Mouse (Mus musculus) bone marrow macrophage, adult 2 months (primary cell): ENCODE results near the gene Immp2l. TPM values are rescaled to one million over a fixed set of nuclear protein-coding genes. Genes with fewer than 3 reads are reported as not detected.
"Not testable (repeated sequence)": the region's sequence is repeated elsewhere in the genome, so short reads cannot be mapped to it uniquely, and the experiment has no call there.

Source experiments
- H3K27ac ChIP-seq: 2 replicates; pipeline ENCODE4 v1.5.1; 2012; ENCODE audit warnings: low read depth, low read length; ENCODE audit not compliant: insufficient read depth
- H3K4me1 ChIP-seq: 2 replicates; pipeline ENCODE4 v1.6.1; 2012; ENCODE audit warnings: low read length; ENCODE audit not compliant: control insufficient read depth, insufficient read depth
- H3K4me3 ChIP-seq: 2 replicates; pipeline ENCODE4 v1.5.1; 2012; ENCODE audit warnings: mild to moderate bottlenecking, low read length, moderate library complexity; ENCODE audit not compliant: insufficient read depth
- CTCF ChIP-seq: IDR thresholded peaks from 2 replicates; pipeline ENCODE4 v1.5.1; 2012; ENCODE audit warnings: low read depth, mild to moderate bottlenecking, low read length, moderate library complexity
- POLR2A ChIP-seq: IDR thresholded peaks from 2 replicates; pipeline ENCODE4 v1.6.1; 2012; ENCODE audit warnings: mild to moderate bottlenecking, low read depth, low read length, borderline replicate concordance
- polyA plus RNA-seq: library from polyadenylated mRNA; stranded (reverse); fragments of >200 nt; gene quantifications from 2 replicates; pipeline ENCODE4 v1.2.4, GENCODE M21; 2012; ENCODE audit not compliant: missing spikeins, insufficient read depth, insufficient read length

Immp2l gene
- polyA plus RNA-seq, 1 experiment, result 2.3 TPM

DNA sequence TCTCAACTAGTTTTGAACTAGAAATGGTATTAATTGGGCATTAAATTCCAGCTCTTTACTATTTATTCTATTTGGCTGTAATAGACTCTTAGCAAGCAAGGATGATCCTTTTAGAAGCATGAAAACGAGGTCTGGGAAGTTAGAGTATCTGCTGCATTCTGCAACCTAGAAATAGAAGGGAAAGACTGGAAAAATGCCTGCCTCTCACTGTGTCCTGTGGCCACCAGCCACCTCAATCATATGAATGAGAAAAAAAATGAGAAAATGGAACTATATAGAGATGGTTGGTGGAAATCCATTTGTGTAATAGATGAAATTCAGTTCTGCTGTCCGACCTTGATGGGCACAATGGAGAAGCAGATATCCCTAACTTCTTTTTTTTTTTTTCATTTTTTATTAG lies 810.8 kb downstream of the Immp2l start:
- TF ChIP-seq CTCF (no peak), POLR2A (no peak)
- Histone ChIP-seq H3K4me1 (no peaks in the 10 kb centered on the region), H3K4me3 (no peak overlapping the region), H3K27ac (no peak overlapping the region)

DNA sequence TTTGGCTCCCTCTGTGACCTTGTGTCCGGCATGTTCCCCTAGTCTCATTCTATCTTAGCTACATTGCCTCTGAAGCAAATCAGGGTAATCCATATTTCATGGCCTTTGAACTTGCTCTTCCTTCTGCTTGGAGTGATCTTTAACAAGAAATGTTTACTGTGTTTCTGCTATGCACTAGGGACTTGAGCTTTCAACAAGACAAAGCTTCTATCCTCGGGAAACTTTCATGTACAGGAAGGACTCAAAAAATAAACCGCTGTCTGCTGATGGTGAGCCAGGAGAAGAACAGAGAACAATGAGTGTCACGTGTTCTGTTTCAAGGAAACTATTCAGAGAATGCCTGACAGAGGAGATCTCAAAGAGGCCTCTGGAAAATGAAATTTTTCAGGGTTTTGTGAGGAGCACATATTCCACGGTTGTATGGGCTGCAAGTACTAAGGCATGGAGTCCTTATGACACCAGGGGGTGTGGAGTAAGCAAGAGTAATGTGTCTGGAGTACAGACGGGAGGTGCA lies 814.5 kb downstream of the Immp2l start:
- Histone ChIP-seq H3K4me1 (no peaks in the 10 kb centered on the region), H3K27ac (no peak overlapping the region), H3K4me3 (no peak overlapping the region)
- TF ChIP-seq POLR2A, result no peak
- TF ChIP-seq CTCF, result no peak

DNA sequence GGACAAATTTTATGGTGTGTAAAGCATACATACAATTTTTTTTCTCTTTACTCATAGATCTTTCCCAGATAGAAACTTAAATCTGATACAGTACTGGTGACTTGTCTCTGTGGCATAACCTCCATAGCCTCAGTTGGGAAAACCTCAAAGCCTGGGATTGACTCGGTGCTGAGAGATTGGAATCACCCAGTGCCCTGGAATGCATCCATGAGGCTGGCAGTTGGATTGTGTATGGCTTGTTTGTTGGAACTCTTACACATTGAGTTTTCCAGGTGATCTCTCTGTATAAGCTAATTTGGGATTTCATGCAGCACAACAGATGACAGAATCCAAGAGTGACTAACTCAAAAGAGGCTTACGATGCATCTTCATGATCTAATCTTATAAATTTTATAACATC lies 815.4 kb downstream of the Immp2l start:
- no peak overlapping the region for H3K4me3 ChIP-seq
- no peaks in the 10 kb centered on the region for H3K4me1 ChIP-seq
- no peak overlapping the region for H3K27ac ChIP-seq
- TF ChIP-seq POLR2A (no peak), CTCF (no peak)

DNA sequence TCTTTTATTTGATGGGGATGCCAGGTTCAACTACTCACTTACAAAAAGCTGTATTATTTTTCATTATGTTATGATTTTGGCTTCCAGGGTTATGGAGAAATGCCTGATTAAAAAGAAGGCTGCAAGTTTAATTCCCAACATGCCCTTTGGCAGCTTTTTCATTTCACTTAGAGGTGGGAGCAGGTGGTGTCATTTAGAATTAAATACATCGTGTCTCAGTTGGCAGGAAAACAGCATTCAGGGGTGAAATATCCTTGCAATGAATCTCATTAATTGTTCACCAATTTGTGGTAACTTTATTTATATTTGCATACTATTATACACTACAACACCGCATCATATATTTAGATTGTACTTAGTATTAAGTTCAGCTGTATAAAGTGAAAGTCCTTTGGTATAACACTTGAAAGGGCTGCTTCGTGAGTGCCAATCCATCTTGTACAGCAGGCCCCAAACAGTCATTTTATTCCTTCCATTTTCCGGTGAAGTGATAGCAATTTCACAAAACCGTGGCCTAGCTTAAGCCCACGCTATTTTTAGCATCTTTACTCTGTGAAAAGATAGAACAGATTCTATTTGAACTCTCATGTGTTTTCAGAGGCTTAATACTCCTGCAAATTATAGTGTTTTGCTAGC lies 818.9 kb downstream of the Immp2l start:
- H3K4me3 ChIP-seq, result no peak overlapping the region
- TF ChIP-seq CTCF (no peak), POLR2A (no peak)
- H3K27ac ChIP-seq, result no peak overlapping the region
- no peaks in the 10 kb centered on the region for H3K4me1 ChIP-seq

DNA sequence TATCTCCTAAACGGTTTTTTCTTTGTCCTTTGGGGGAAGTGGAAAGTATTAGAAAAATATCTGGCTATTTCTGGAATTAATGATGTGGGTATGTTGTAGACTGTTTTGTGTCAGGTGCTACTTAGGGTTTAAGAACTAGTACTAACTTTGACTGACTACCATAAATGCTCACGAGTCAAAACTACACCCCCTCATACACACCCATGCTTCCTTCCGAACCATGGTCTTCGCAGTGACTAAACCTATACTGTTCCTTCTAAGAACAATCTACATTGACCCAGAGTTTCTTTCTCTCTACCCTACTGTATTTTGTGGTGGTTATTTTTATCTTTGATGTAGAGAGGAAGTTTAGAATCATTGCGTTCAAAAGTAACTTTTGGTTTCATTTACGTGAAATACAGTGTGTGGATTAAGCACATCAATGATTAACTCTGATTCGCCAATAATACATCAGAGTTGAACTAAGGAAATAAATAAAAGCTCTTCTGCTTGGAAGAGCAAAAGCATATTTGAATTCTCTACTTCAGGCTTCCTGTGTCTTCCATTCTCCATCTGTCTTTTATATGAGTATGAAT lies 828.1 kb downstream of the Immp2l start:
- TF ChIP-seq CTCF, result no peak
- Histone ChIP-seq H3K4me3 (no peak overlapping the region), H3K27ac (no peak overlapping the region), H3K4me1 (no peaks in the 10 kb centered on the region)

DNA sequence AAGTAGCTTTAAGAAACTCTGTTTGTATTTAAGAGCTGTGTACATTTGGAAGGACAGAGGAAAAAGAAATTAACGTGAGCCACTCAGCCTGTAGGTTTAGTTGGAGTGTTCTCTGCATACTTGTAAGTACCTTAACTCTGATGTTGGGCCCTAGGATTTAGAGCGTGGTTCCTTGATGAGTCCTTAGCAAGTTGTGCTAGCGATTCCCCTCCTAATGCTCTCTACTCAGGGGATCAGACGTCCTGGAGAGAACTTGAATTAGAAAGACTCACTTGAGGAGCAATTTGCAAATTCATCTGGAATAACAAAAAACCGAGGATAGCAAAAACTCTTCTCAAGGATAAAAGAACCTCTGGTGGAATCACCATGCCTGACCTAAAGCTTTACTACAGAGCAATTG lies 835.8 kb downstream of the Immp2l start:
- not testable (repeated sequence) for H3K4me1 ChIP-seq, H3K4me3 ChIP-seq, H3K27ac ChIP-seq

DNA sequence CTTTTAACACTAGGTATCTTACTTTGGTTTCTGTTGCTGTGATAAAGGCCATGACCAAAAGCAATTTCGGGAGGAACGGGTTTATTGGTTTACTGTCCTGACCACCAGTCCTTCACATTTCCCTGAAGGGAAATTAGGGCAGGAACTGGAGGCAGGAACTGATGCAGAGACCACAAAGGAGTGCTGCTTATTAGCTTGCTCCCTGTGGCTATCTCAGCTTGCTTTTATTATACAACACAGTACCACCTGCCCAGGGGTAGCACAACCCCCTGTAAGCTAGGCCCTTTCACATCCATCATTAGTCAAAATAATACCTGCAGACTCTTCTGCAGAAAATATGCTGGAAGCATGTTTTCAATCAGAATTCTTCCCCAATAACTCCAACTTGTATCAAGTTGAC lies 844.4 kb downstream of the Immp2l start:
- Histone ChIP-seq H3K4me1 (no peaks in the 10 kb centered on the region), H3K4me3 (no peak overlapping the region), H3K27ac (no peak overlapping the region)
- TF ChIP-seq POLR2A (no peak), CTCF (no peak)

DNA sequence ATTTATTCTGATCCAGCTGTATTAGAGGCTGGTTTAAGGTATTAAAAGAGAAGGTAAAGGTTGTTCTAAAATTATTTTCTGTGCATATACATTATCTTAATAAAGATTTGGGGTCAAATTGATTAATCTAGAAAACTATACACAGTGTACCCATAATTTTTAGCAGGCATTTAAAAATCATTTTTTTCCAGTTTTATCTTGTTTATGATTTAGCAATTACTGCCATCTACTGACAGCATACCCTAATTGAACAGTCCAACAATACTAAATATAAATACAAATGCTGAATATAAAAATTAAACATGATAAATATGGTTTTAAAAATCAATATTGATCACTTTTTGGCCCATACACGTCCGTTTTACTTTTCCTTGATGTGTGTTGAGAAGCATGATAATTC lies 850.1 kb downstream of the Immp2l start:
- TF ChIP-seq CTCF, result no peak
- TF ChIP-seq POLR2A, result no peak
- H3K4me1 ChIP-seq, result no peaks in the 10 kb centered on the region

DNA sequence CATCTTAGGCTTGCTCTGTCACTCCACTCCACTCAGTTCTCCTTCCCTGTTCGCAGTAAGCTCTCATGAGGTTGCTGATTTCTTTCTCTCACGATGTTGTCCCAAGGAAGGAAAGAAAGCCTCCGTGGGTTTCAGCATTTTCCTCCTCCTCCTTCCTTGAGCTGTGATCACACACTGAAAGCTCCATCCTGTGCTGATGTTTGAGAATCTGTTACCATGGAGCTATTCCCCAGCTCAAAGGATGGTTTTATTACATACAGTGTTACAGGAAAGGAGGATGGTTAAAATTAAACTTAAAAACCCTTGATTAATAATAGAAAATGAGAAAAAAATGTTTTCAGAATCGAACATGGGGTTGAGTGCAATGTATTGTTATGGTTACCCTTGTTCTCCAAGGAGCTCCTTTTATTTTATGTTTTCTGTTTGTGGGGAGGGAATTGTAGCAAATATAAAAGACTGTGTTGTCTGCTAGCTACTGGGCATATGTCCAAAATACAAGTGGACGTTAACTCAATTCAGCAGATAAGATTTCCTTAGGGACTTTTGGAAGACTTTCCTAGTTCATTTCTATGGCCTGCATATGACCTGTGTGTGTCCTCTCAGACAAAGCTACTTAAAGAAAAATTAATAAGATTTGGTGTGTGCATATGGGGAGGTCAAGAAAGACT lies 853.5 kb downstream of the Immp2l start:
- H3K4me3 ChIP-seq, result no peak overlapping the region
- TF ChIP-seq CTCF (no peak), POLR2A (no peak)
- H3K27ac ChIP-seq, result no peak overlapping the region
- H3K4me1 ChIP-seq, result no peaks in the 10 kb centered on the region

More for the DNA sequence above, 850.1 kb downstream of the Immp2l start:
- H3K4me3 ChIP-seq, result no peak overlapping the region
- H3K27ac ChIP-seq, result no peak overlapping the region

DNA sequence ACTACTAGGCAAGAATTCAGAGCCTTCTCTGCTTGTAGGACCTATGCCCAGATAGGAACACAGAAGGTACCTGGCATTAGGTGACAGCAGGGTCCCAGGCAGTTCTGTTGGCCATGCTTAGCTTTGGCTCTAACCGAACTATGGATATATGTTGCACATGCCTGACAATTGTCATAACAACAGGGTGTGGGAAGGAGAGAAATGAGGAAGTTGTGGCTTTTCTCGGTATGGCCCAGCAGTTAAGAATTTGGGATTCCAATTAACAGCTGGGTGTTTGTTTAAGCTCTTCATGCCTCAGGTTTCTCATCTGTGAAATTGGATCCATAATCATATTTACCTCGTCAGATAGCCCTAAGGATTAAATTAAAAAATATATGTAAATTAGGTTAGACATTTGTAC lies 854.6 kb downstream of the Immp2l start:
- no peaks in the 10 kb centered on the region for H3K4me1 ChIP-seq
- TF ChIP-seq POLR2A, result no peak
- H3K27ac ChIP-seq, result no peak overlapping the region
- H3K4me3 ChIP-seq, result no peak overlapping the region
